Mouse (Mus musculus): ENCODE results near the gene Intu.

Gene Intu

DNA sequence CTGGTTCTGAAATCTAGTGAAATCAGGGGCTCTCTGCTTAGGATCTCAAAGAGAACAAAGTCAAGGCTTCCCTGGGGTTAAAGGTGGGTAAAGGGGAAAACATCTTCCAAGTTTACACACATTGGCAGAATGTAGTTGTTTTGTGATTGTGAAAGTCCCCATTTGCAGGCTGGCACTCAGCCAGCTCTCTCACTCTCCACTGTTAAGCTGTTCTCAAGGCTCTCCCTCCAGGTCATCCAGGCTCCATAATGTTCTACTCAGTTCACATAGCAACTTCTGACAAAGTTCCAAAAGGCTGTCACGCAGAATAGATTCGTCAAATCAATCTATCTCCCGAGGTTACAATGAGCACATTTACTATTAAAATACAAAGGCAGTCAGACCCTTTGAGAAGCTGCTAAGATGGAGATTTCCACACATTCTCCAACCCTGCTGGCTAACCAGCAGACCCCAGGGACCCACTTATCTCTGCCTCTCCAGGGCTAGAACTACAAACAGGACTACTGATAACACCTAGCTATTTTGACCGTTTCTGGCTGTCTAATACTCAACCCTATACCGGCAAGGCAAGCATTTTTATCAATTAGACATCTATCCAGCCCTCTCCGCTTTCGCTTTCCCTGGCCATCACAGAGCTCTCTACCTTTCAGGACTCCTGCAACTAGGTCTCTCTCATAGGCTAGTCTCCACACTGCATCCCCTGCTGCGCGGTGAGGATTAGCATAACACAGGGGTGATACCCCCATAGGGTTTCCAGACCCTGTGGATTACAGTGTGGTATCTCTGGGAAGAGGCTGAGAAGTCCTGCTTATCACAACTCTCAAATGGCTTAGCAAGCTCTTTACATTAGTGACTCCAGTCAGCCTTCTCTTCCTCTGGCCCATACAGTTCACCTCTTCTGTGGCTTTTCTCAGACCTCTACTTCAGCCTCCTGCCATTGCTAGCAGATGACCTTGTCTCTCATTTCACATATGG is 2.8 kb upstream of the Intu start:
- DNase-seq (ENCODE audit: low spot score) = no peak

DNA sequence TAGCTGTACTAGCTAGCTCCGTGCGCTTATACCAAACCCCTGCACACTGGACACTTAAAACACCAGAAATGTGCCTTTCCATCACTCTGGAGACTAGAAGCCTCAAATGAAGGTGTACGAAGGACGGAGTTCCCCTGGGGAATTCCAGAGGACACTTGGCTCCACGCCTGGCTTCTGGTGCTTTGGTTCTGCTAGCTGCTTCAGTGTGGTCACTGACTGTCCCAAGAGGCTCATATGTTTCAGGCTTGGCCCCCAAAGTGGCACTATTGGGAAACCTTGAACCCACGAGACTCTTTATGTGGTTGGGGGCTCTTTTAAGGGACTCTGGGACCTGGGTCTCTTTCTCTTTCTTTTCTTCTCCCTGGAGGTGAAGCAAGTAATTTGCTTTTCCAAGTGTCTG is 2.1 kb upstream of the Intu start:
- no peak for DNase-seq (ENCODE audit: low spot score)

DNA sequence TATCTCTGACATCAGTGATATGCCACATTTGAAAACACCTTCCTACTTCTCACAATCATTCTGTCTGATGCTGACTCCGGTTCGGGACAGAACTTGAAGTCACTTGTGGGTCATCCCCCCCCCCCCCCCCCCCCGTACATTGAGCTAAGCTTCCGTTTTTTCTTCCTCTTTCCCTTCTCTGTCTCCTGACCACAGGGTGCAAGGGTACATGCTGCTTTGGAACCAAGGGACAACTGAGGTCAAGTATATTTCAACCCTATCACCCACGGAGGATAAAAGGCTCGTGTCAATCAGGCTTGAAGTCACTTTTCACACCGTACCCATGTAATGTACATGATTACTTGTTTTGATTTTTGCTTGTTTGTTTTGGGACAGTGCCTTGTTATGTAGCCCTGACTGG is 241 bp upstream of the Intu start:
- DNase-seq (ENCODE audit: low spot score) = no peak

DNA sequence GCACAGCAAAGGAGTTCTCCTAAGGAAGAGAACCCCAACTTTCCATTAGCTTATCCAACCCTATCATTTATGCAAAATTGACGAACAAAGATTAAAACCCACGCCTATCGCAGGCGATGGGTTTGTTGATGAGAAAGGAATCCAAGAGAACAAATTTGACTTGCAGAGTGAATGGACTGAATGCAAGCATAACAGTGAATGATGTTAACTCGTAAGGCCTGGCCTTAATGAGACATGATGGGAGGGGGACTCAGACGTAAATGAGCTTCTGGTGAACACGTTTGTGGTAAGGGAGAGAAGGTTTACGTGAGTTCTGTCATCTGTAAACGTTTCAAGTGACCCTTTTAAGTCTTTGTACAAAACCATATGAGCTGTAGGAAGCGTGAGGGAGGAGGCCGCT is 1.2 kb downstream of the Intu start:
- no peak for DNase-seq (ENCODE audit: low spot score)

DNA sequence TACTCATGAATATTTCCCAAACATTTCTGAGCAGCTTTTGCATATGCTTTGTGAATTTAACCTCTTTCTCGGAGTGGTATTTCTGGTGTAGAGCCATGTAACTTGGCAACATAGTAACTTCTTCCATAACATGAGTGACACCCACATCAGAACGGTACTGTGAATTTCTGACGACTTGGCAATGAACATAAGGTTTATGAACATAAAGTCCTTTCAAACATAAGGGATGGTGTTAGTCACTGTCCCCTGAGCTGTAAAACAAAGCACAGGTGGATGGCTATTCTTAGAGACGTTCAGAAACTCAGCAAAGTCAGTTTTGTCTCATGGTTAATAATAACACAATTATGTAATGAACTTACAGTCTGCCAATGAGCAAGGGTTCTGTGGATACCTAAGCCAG is 3.1 kb downstream of the Intu start:
- no peak for DNase-seq (ENCODE audit: low spot score)

DNA sequence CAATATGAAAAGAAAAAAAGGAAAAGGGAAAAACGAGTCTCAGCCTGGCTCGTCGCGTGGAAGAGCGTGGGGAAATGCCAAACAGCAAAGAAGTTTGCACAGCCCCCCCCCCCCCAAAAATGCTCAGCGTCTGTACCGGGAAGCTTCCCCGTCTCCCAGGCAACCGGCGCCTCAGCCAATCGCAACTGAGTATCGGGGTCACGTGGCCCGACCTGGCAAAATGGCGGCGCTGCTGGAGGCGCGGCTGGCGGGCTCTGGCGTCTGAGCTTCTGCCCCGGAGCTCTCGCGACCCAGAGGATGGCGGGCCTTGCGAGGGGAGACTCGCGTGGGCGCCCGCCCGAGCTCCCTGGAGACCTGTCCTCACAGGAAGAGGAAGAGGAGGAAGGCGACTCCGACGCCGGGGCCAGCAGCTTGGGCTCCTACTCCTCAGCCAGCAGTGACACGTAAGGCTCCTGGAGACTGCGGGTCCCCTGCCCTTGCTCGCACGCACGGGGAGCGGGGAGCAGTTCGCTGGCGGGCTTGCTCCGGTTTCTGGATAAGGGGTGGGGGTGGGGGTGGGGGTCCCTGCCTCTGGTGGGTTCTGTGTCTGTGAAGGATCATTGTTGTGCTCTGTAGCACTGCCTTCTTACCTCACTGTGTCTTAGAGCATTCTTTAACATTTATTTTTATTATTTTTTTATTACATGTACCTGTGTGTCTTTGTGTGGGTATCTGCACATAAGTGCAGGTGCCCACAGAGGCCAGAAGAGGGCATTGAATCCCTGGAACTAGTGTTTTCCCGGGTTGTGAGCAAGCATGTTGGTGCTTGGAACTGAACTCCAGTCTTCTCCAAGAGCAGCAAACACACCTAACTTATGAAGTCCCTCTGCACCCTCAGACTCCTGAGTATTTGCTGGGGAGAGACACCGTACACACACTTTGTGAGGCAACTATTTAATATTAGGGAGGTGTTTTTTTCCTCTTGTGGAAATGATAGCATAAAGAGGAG is 9.8 kb downstream of the Intu start:
- peak; percentile 95 for DNase-seq (ENCODE audit: low spot score)

DNA sequence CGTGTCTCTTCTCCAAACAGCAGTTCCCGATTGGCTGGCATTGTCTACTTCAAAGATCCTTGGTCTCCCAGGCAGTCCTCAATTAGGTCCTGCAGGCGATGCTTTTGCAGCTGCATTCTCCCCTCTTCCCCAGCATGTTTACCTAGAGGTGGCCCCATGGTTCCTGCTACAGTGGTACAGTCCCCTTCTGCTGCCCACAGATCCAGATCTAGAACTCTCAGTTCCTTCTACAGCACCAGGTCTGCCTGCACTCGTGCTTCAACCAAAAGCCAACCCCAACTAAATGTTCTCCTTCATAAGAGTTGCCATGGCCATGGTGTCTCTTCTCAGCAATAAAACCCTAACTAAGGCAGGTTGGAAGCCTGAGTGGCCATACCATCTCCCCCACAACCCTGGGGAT is 15.5 kb downstream of the Intu start:
- no peak for DNase-seq (ENCODE audit: low spot score)

DNA sequence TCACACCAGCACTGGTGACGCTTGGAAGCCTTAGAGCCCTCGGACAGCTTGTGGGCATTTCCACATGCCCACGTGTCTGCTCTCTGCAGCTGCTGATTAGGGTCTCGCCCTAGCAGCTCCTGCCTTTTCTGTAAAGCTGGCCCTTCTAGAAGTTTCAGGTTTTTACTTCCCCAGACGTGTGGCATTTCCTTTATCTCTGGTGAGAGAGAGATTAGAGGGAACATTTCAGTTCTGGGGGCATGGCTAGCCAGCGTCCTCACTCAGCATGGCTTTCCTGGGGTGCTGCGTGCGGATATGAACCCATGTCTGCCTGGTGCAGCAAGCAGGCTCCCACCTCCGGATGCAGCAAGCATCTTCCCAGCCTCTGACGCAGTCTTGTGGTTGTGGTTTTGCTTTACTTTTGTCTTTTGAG is 121.9 kb downstream of the Intu start:
- no peak for DNase-seq (ENCODE audit: low spot score)

DNA sequence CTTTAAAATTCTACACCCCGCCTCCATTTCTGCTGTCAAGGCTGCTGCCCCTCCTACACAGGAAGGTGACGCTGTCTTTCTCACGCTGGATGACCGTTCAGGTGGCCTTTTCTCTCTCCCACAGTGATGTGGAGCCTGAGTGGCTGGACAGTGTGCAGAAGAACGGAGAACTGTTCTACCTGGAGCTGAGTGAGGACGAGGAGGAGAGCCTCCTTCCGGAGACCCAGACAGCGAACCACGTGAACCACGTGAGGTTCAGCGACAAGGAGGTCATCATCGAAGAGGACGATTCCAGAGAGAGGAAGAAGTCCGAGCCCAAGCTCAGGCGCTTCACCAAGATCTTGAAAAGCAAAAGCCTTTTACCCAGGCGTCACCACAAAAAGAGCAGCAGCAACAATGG is 122.5 kb downstream of the Intu start:
- DNase-seq (ENCODE audit: low spot score) = no peak

DNA sequence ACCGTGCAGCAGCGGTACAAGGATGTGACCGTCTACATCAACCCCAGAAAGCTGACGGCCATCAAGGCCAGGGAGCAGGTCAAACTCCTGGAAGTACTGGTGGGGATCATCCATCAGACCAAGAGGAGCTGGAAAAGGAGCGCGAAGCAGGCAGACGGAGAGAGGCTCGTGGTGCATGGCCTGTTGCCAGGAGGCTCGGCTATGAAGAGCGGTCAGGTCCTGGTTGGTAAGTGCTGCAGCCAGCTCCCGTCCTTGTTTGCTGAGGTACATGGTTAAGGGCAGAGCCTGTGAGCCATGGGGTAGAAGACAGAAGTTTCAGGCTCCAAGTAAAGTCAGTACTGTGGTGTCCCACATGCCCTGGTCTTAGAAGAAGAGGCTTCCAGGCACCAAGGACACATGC is 122.9 kb downstream of the Intu start:
- no peak for DNase-seq (ENCODE audit: low spot score)

DNA sequence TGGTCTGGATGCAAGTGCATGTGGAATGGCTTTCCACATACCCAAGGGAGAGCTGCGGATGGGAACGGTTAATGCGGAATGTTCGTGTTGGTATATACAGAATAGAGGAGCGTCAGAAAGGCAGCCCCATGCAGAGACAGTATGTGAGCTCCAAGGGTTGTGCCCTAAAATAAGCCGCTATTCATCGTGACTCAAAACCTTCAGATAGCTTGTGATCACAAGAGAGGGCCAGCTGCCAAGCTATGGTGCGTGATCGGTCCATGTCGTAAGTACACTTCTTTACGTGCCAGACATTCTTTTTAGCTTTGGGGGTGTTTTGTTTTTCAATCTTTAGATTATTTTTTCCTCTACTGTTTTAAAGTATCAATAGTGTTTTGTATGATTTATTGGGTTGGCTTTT is 124.5 kb downstream of the Intu start:
- DNase-seq (ENCODE audit: low spot score) = no peak

DNA sequence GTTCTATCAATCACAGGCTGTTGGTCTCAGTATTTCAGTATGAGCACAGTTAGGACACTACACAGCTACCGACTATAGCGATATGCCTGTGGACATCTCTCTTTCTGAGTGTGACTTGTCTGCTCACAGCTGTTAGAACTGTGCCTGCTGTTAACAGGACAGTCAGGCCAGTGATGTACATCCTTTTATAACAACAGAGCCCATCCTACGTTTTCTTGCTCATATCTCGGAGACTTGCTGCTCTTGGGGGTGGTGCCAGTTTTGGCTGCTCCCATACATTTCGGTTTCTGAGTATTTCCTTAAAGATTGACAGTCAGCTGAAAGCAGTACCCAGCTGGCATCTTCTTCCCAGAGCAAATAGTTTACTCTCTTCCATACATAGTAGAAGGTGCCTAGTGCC is 125.3 kb downstream of the Intu start:
- DNase-seq (ENCODE audit: low spot score) = no peak

DNA sequence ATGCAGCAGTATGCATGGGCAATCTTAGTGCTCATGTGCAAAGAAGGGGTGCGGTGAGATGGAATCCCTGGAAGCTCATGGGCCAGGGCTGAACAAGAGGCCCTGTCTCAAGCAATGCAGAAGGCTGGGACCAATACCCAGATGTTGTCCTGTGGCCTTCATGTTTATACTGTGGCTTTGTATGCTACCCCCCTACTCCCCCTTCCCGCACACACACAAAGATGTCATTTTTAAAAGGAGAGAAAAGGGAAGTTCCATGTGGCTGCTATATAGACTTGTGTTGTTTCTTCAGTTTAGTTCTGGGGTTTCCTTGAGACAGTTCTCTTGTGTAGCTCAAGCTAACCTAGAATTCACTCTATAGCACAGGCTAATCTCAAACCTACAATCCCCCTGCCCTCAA is 129.1 kb downstream of the Intu start:
- no peak for DNase-seq (ENCODE audit: low spot score)

DNA sequence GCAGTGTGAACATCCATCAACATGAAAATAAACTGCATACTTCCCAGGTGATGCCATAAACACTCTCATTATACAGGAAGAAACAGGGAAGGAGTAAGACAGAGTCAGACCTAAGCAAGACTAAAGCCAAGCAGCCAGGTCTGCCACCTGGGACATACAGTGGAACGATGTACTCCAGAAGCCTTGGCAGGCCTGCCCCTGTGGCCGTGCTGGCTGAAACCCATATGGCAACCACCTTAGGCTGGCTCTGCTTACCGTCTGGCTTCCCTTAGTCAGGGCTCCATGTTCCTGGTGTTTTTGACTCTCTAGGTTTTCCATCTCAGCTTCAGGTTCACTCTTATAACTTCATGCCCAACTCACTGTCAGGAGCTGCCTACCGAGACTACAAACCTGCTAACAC is 135.0 kb downstream of the Intu start:
- DNase-seq (ENCODE audit: low spot score) = no peak

DNA sequence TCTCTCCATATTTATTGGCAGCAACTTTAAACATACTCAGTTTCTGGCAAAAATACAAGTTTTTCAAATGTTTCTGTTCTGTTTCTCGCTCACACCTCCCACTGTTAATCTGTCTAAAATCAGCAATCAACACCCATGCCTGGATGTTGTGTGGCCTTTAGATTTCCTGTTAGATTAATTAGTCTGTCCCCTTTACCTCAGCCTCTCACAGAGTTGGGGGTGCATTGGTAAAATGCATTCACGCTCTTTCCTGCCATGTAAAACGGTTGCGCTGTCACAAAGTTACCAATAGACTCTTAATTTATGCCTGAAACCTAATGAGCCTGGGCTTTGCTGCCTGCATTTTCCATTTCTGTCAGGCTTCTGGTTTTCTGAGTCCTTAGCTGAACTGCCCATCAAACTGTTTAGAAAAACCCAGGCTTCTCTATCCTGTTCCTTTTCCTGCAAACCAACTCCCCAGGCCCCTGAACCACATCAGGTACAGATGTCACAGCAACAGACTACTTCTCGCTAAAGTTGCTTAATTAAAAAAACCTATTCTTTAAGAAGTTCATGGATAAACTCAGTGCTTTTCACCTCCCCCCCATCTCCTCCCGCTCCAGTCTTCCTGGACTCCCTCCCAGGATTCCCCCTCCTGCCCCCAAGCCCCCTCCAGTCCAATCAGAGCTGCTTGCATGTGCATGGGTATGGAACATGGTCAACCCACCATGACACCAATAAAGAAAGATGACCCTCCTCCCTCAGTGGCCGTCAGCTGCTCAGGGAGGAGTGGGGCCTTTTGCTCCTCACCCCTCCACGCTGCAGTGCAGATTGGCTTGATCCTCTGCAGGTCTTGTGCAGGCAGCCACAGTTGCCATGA is 136.0 kb downstream of the Intu start:
- no peak for DNase-seq (ENCODE audit: low spot score)

DNA sequence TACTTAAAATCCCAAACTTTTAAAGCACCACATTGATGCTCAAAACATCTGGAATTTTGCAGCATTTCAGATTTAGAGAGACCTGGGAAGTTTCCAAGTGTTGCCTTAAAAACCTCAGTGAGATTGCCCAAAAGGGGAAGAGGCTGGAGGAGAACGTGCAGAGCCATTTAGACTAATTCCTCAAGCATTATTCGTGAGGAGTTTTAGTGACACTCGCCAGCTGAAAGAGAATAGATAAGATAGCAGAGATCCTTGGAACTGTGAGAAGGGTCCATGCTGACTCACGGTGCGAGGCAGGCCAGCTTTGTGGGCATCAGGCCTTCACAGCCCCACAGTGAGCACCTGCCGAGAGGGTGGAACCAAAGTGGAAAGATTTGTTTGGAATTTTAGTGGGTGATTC is 137.8 kb downstream of the Intu start:
- DNase-seq (ENCODE audit: low spot score) = no peak

DNA sequence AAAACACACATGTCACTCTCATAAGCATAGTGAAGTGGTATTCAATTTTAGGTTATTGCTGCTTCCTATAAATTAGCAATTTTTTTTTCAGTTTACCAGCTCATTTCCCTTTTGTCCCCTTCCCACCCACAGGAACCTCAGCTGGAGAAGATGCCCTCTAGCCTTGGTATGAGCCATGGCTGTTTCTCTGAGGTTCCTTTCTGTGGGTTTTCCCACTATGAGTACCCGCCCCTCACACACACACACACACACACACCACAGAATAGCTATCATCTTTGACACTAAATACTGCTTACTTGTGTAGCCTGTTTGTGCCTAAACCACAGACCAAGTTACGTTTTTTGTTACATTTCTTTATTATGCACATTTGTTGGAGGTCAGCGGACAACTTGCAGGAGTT is 138.3 kb downstream of the Intu start:
- no peak for DNase-seq (ENCODE audit: low spot score)

DNA sequence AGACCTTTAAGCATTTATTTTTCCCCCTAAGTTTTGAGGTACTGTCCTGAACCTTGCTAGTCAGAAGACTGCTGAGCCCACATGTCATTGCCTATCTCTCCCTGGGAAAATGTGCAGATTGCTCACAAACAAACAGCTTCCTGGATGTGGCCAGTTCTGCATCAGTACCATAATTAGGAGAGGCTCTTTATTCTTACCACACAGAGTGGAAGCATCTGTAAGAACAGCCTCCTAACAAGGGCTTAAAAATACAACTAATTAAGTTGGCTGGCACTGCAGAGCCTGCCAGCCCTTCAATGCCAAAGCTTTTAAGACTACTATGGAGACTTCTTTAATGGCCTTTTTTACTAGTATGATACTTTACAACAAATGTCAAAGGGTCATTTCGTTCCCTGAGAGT is 142.4 kb downstream of the Intu start:
- DNase-seq (ENCODE audit: low spot score) = no peak

DNA sequence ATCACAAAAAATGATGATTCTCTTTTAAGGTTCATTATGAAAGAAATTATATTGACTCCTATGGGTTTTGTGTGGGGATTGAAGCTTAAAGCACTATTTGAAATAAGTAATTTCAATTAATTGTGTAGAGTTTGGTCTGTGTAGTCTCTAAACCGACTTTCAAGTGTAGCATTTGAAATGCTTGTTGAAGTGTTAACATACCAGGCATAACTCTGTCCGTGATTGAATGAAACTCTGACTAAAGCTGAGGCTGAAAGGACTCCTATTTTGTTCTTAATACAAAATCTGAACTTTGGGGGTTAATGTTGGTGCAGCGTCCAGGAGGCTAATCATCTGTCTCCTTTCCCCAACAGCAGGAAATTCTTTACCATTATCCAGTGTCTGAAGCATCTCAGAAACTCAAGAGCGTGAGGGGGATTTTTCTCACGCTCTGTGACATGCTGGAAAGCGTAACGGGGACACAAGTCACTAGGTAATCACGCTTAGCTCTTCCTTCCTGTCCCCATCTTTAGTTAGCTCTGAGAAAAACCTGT is 143.9 kb downstream of the Intu start:
- DNase-seq (ENCODE audit: low spot score) = peak; percentile 47

DNA sequence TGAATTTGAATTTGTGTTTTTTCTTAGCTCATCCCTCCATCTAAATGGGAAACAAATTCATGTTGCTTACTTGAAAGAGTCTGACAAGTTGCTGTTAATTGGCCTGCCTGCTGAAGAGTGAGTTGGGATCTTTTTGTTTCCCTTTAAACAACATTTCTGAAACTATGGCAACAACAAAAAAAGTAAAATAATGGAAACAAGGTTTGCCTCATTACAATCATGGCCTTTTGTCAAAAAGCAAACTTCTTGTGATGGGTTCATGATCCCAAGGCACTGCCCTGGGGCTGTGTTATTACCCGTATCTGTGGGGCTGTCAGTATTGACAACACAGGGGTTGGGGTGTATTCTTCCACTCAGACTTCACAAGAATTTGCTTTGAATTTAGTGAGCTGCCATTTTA is 147.8 kb downstream of the Intu start:
- no peak for DNase-seq (ENCODE audit: low spot score)

DNA sequence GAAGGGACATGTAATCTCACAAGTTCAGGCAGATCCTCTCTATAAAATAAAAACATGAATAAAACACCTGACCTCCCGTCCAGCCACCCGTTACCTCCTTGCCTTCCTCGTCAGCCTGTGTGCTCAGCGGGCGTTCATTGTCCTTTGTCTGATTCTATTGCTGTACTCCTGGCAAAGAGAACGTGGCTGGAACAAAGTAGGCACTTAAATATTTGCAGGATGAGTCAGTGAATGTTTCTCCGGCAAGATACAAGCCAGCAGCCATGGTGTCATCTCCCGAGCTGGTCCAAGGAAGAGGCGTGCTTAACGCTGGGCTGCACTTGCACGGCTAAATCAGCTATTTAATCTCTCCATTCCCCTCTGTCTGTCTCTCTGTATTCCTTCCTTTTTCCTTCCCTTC is 151.3 kb downstream of the Intu start:
- no peak for DNase-seq (ENCODE audit: low spot score)

DNA sequence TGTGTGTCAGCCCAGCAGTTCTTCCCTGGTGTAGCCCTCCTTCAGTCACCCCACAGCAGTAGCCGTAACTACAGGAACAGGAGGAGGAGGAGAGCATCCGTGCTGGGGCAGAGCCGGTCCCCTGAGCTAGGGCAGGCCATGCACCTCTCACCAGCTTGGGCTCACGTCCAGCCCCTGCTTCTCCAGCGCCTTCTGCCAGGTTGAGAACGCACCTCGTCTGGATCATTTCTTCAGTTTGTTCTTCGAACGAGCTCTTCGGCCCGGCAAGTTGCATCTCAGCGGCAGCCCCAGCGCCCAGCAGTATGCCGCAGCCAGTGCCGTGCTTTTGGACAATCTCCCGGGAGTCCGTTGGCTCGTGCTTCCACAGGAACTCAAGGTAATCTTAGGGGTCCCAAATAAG is 152.1 kb downstream of the Intu start:
- DNase-seq (ENCODE audit: low spot score) = no peak

Data from embryo, embryonic 10 days (tissue).